Mouse (Mus musculus) myocyte (in vitro differentiated cells): ENCODE measurements around the gene Farp2.

ENCODE experiments used
- CEBPB ChIP-seq: IDR thresholded peaks from 2 replicates; pipeline ENCODE4 v1.6.1; 2011; ENCODE audit warnings: mild to moderate bottlenecking, moderate library complexity; ENCODE audit not compliant: poor library complexity, insufficient read depth, severe bottlenecking
- MAX ChIP-seq: IDR thresholded peaks from one replicate; pipeline ENCODE4 v1.6.1; 2011; ENCODE audit warnings: low read depth, mild to moderate bottlenecking, control low read depth
- MYOD1 ChIP-seq, 3 experiments: IDR thresholded peaks; one replicate each; pipeline ENCODE4 v1.6.1; 2011; ENCODE audit warnings: control low read depth in 2 of 3, low read depth in 2 of 3, mild to moderate bottlenecking in 2 of 3, moderate library complexity in 1 of 3; ENCODE audit not compliant: insufficient read length in 2 of 3, control insufficient read depth in 1 of 3
- MYOG ChIP-seq, 3 experiments: IDR thresholded peaks; one replicate each; pipeline ENCODE4 v1.6.1; 2011; ENCODE audit warnings: control low read depth in 2 of 3, low read depth in 2 of 3, mild to moderate bottlenecking in 2 of 3; ENCODE audit not compliant: insufficient read length in 2 of 3, control insufficient read depth in 1 of 3, insufficient read depth in 1 of 3
- POLR2A ChIP-seq: IDR thresholded peaks from one replicate; pipeline ENCODE4 v1.6.1; 2011; ENCODE audit warnings: low read depth, mild to moderate bottlenecking, control low read depth, moderate library complexity; ENCODE audit not compliant: insufficient read length
- POLR2AphosphoS2 ChIP-seq: IDR thresholded peaks from one replicate; pipeline ENCODE4 v1.6.1; 2011; ENCODE audit warnings: low read depth, control low read depth; ENCODE audit not compliant: insufficient read length
- SRF ChIP-seq: IDR thresholded peaks from one replicate; pipeline ENCODE4 v1.6.1; 2011; ENCODE audit warnings: low read depth; ENCODE audit not compliant: control insufficient read depth, insufficient read length
- TCF12 ChIP-seq: IDR thresholded peaks from one replicate; pipeline ENCODE4 v1.6.1; 2011; ENCODE audit warnings: mild to moderate bottlenecking, control low read depth; ENCODE audit not compliant: poor library complexity, insufficient read depth, severe bottlenecking
- USF1 ChIP-seq: IDR thresholded peaks from one replicate; pipeline ENCODE4 v1.6.1; 2011; ENCODE audit warnings: low read depth, mild to moderate bottlenecking, control low read depth, moderate library complexity

GRCm38 (mm10) chr1:93635580-93636192 lies 123.8 kb downstream of the Farp2 start:
- TF ChIP-seq POLR2A (peak; percentile 72), MYOD1 (IDR thresholded peaks at IDR 0.05; ENCODE audit: control insufficient read depth in 1 of 3, insufficient read length in 2 of 3, low read depth in 2 of 3) (peak in 1 of 3 experiments; percentile 21), POLR2AphosphoS2 (peak; percentile 80), USF1 (no peak), SRF (peak; percentile 63), MAX (no peak), CEBPB (peak; percentile 97), TCF12 (no peak), MYOG (IDR thresholded peaks at IDR 0.05; ENCODE audit: control insufficient read depth in 1 of 3, insufficient read depth in 1 of 3, insufficient read length in 2 of 3, low read depth in 2 of 3) (peak in 1 of 3 experiments; percentile 50)
